Mouse (Mus musculus): ENCODE results near the gene Lacc1. TPM values are rescaled to one million over a fixed set of nuclear protein-coding genes. Genes with fewer than 3 reads are reported as not detected.
"Not testable (repeated sequence)": the region's sequence is repeated elsewhere in the genome, so short reads cannot be mapped to it uniquely, and the experiment has no call there.

Lacc1 gene
- total RNA-seq (2022): 1 to 10 TPM; 4.6 to 8.5 (median 6.1) TPM

DNA sequence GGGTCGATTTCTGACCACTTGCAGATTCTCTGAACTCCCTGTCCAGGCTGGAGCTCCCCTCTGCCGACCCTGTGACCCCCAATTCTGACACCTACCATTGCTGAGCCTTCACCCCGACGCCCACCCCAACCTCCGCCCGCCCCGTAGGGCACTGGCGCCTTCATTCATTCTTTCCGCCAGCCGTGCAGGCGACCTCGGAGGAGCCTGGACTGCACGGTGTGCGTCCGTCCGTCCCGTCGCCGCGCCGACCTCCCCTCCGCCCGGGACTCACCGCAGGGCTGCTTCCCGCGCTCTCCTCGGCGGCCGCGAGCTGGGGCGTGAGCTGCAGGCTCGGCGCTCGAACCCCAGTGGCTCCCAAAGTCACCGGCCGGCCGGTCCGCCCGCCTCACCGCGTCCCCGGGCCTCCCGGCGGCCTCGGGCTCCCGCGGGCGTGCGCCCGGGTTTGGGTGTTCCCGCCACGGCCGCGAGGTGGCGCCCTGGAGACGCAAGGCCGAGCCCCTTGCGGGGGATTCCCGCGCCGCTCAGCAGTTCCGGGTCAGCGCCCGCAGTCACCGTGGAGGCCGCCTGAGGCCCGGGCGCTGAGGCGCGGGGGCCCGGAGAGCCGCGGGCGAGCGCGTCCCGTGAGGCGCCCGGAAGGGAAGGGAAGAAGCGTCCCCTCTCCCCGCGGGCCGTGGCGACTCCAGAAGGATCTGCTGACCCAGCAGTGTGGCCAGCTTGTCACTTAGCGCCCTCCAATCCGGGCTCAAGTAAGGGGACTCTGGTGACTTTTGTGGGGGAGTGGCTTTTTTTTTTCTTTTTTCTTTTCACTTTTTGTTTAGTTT lies at the start of gene Lacc1, which contains the start of gene Ccdc122:
Lacc1 (minus strand) TSS at position 679 of the 821 bp plus-strand sequence.
Ccdc122 (plus strand) TSS at position 547 of the 821 bp plus-strand sequence.
- peak in 1 of 2 experiments; percentile 48 for DNase-seq (ENCODE audit: low spot score in 2 of 2)

DNA sequence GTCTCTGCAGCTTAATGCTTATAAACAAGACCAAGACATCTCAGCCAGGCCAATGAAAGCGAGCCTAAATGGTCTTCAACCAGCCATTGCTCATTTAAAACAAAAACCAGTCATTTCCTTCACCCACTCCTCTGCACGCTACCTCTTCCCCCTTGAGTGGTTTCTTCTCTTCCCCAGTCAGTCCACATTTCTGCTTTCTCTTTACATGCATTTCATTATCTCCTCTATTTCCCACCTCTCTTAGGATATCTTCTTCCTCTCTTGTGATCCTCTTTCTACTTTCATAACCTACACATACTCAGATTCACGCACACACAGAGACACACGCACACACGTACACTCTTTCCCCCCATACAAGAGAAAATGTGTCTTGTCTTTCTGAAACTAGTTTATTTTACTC lies 44.5 kb upstream of the Lacc1 start:
- no peak for DNase-seq (ENCODE audit: low spot score in 2 of 2)

DNA sequence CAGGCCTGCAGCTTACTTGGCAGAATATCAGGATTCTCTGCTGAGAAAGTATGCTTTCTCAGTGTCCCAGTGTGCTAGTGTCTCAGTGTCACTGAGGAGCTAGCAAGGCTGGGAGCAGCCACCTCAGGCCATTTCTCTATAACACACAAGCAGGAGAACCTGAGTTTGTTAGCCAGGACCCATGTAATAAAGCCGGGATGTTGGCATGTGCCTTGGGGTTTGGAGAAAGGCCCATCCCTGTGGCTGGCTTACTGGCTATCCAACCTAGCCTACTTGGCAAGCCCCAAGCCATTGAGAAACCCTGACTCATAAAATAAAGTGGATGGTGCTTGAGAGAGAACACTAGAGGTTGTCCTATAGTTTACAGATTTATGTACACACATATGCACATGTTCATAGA lies 32.7 kb upstream of the Lacc1 start:
- no peak for DNase-seq (ENCODE audit: low spot score in 2 of 2)

DNA sequence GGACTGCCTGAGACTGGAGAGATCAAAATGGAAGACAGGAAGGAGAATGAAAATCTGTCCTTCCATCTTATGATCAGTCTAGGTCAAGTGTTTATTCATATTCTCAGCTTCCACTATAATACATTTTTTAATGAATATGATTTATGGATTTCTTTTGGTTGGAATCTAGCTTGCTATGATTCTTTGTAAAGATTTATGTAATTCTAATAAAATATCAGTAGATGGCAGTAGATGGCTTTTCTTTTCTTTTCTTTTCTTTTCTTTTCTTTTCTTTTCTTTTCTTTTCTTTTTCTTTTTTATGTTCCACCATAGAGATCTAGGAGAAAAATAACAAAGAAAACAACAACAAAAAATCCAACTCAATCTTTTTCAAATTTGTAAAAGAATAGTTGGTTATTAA lies 16.6 kb upstream of the Lacc1 start:
- DNase-seq (ENCODE audit: low spot score in 2 of 2): no peak

DNA sequence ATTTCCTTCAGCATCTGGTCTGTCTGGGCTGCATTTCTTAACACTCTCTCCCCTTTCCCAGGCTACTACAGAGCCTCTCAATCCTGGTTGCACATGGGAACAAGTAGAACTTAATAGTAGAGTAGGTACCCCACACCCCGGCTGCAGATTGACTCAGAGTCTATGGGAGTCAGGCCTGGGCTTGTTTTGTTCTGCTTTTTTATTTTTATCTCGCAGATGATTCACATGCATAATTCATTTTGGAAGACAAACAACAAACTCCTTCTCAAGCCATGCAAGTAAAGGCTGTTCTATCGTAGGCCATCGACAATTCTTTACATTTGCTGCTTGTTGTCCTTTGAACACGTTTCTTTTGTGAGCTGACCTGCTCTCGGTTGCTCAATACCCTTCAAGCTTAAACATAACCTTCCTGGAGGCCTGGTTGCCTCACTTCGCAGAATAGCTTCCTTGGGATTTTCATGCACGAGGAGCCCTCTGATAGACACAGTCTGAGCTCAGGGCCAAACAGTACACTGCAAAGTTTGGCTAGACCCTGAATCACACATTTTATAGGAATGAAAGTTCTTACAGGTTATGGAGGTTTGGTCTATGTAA lies 1.2 kb upstream of the Lacc1 start:
- no peak for DNase-seq (ENCODE audit: low spot score in 2 of 2)

DNA sequence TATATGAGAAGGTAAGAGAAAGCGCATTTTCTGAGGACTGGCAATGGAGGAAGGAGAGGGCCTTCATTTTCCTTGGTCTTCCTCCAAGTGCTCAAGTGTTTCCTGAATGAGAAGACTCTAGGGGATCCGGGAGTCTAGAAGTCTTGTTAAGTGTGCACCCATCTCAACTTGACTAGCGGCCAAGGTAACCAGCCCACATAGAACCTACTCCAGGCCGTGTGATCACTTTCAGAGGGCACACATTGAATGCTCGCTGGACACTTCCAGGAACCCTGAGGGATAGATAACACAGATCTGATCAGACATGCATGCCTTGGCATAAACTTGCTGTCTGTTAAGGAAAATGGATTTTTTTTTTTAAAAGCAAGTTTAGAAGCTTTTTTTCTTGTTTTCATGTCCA lies 626 bp upstream of the Lacc1 start:
- DNase-seq (ENCODE audit: low spot score in 2 of 2): no peak

DNA sequence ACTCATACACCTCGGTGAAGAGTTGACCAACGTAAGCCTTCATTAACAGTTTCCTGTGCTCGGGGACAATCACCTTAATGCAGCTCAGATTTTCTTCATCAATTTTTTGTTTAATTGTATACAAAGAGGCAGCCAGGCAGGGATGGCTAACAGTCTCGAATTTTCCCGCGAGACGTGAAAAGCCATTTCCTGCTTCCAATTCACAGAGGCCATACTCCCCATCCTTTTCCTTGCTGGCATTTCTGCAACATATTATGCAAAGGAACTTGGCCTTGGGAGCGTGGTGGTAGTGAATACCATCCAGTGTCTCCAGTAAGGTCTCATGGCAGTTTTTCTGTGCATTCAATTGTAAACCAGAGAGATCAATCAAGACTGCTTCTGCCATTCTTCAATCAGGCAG lies 1.7 kb downstream of the Lacc1 start:
- no peak for DNase-seq (ENCODE audit: low spot score in 2 of 2)

DNA sequence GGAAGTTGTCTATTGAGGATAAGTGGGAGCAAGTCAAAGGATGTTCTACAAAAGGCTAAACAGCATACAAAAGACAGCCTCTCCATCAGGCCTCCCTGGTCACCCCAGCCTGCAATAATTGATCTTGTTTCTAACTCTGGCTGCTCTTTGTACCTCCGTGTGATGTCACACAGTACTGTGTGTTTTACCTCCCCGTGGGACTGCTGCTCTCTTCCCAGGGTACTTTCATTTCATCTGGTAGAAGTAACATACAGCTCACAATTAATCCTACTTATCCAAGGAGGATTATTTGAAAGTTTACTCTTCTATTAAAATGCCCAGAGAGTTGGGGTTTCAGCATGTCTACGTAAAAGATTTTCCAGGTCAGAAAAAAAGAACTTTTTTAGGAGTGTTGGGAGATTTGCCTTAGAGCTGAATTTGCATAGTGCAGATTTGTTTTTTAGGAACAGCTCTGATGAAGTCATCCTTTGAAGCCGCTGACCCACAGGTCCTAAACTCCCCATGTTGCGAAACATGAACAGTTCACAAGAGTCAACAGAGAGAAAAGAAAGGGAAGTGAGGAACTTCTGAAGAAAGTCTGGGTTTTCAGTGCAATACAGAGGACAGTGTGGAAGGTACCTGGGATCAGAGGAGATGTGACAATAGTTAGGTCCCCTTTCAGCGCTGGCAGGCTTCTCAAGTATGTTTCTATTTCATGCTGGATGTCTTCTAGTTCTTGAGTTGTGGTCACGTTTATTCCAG lies 2.4 kb downstream of the Lacc1 start:
- DNase-seq (ENCODE audit: low spot score in 2 of 2): no peak

DNA sequence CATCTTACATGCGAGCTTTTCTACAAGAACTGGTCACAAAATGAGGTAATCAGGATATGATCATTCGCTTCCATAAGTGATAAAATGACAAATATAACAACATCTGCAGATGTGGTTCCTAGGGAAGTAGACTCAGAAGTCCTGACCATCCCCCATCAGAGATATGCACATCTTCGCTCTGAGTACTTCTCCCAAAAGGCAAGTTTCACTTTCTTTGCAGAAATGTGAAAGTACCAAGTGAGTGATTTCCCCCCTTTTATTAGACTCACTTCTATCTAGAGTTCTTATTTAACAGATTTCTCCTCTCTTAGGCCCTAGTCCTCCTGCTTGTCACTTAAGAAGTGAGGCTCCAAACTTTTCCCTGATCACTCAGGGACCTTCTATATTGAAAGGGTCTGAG lies 3.3 kb downstream of the Lacc1 start:
- DNase-seq (ENCODE audit: low spot score in 2 of 2): no peak

DNA sequence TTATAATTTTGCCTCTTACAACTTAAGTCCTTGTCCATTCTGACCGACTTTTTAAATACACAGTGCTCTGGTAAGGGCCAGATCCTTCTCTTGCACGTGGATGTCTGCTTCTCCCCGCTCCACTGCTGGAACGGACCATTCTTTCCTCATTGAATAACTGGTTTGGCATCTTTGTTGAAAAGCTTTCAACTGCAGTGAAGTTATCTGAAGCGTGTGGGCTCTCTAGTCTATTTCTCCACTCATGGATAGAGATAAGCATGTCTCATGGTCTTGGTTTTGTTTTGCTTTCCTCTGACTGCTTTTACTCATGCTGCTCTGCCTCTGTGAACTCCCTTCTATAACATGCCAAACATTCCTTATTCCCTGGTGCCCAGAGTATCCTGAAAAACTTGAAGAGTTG lies 4.3 kb downstream of the Lacc1 start:
- no peak for DNase-seq (ENCODE audit: low spot score in 2 of 2)

DNA sequence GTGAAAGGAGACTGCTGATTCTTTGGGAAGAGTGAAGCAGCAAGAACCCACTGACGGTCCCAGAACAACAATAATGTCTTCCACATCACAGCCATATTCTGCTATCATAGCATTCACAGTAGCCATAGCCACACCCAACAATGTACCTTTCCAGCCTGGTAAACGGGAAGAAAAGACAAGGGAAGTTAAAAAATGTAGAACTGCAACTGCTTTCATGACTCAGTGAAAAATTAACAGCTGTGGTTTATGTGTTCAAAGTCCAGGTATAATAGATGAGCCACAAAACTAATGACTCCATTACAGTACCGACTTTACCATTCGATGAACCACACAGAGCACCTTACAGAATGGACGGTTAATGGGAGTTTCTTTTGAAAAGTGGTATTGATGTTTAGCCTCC lies 5.9 kb downstream of the Lacc1 start:
- DNase-seq (ENCODE audit: low spot score in 2 of 2): no peak

DNA sequence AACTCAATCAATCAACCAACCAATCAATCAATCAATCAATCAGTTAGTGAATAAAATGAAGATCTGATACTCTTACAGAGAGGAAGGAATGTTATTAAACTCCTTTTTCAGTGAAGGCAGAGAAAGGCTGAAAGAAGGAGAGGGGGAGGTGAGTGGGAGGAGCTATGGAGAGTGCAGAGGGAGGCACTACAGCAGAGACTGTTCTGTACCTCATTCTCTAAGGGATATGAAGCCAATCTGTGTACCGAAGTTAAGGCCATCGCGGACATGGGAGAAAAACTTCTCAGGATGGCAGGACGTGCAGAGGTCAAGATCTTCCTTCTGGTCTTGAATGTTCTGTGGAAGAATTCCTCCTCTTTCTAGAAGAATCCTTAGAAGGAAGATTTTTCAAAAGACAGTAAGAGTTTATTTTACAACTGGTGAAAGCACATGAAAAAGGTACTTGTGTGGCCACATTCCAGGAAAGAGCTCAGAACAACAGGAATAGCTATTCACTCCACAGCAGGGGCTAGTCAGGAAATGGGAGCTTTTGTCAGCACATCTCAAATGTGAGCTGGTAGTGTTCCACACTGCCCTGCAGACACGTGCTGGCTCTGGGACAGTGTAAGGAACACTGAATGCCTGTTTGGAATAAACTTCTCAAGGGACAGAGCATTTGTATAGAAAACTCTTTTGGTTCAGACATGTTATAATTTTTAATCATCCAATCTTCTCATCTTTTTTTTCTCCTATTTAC lies 7.2 kb downstream of the Lacc1 start:
- DNase-seq (ENCODE audit: low spot score in 2 of 2): no peak

DNA sequence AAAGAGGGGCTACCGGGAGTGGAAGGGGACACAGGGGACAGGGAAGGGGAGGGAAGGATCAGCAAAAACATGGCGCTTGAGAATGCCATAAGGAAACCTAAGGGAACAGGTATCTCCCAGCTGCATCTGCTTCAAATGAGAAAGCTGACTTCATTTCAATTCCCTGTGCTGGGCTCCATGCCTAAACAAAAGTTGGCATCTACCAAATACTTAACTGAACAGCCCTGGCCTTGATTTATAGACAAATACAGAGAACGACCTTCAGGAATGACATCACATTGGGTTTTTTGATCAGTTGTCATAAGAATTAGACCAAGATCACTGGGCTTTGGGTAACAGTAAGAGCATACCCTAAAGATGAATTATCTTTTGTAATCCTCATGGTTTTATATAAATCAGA lies 12.2 kb downstream of the Lacc1 start:
- DNase-seq (ENCODE audit: low spot score in 2 of 2): no peak

DNA sequence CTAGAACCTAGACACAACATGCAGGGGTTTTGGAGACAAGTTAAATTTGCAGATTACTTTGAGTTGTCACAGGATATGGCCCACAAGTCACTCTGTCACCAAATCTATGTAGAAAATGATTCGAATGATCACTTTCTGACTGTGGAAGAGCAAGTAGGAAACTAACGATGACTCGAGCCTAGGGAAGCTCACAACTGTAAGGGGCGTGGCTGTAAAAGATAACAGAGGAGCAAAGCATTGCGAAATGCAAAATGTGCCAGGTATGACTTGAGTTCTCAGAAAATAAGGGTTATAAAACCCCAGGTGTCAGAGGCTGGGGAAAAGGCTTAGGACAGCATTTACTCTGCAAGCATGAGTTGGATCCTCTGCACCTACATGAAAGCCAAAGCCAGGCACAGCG lies 19.5 kb downstream of the Lacc1 start:
- no peak for DNase-seq (ENCODE audit: low spot score in 2 of 2)

DNA sequence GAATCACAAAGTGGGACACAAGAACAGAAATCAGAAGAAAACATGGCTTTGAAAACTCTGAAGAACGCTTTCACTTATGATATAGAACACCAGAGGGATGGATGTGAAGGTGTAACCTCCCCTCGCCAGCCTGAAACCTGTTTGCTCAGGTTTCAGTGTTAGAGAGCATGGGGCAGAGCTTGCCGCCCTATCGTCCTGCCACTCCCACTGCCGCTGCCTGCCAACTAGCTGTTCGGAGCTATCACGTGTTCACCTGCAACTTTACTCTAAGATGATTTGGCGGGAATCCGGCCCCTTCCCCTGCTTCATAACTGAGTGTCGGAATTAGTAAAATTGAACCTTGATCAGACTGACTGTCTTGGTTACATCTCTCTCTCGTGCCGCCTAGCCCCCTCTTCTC lies 19.9 kb downstream of the Lacc1 start:
- DNase-seq (ENCODE audit: low spot score in 2 of 2): not testable (repeated sequence)

DNA sequence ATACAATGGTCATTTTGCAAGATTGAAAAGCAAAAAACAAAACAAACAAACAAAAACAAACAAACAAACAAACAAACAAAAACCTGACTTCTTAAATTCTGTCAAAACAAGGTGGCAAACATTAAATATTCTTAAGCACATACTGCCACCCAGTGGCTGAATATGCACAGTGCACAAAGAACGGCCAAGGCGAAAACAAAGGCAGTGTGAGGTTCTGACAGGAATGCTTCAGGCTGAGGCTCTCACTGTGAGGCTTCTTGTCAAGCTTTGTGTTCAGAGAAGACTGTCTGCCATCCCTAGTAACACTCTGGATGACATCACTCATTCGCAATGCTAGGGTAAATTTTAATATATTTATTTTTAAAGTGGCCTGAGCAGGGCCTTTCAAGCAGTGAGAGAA lies 24.9 kb downstream of the Lacc1 start:
- peak; percentile 42 to 80 for DNase-seq (ENCODE audit: low spot score in 2 of 2)

DNA sequence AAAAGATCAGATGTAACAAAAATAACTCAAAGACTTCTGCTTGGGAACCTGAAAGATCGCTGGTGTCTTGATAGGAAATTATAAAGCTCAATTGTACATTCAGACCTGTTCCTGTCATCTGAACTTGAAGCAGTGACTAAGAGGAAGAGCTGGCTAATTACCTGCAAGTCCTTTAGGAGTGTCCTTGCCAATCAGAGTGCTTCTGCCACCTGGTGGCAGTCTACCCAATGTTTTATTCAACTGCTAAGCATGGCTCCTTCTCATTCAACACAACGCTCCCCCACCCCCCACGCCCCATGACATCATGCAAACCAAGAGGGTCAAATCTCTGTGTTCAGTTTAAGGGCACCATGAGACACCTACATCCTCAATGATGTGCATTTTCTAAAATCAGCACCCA lies 28.5 kb downstream of the Lacc1 start:
- DNase-seq (ENCODE audit: low spot score in 2 of 2): peak; percentile 46 to 70

DNA sequence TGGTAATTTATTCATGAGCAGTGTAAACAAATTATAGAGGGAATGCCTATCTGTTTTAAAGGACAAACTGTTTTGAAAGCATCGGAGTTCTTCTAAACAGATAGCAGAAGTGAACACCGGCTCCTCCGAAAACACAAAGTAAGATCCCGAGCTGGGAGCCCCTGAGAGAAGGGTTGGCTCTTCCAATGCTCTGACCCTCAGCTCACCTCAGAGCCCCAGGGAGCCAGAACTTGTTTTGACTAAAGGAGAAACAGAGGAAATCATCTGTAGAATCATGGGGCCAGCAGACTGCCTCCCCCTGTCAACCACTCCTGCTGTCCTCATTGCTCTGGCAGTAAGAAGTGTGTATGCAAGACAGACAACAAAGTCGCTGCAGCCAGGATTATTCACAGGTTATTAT lies 31.1 kb downstream of the Lacc1 start:
- no peak for DNase-seq (ENCODE audit: low spot score in 2 of 2)

DNA sequence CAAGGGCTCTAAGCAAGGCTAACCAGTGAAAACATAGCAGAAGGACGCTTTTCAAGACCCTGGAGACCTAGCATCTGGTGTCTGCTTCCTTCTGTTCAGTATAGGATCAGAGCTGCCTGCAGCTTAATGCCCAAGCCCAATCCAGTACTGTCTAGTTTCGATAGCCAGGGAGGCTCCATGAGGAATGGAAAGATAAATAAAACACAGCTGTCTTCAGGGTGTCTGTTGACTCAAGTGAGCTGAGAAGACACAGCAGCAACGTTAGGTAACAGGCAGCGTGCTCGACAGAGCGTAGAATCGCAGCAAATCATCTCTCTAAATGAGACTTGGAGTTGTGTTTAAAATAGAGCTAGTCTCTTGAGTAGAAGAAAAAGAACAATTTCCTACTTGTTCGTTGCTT lies 32.0 kb downstream of the Lacc1 start:
- no peak for DNase-seq (ENCODE audit: low spot score in 2 of 2)

DNA sequence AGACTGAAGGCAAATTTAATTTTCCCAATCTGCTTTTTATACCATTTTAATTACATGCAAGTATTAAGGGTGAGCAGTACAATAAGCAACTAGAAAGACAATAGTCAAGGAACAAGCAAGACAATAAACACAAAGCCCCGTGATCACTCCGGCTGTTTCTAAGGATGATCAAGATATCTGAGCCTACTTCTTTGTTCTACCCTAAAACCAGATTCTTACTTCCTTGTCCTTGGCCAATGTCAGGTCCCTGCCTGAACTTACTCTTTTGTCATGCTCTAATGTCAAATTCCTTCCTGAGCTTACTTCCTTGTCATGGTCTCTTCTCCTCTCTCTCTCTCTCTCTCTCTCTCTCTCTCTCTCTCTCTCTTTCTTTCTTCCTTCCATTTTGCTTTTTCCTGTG lies 46.4 kb downstream of the Lacc1 start:
- DNase-seq (ENCODE audit: low spot score in 2 of 2): not testable (repeated sequence)

DNA sequence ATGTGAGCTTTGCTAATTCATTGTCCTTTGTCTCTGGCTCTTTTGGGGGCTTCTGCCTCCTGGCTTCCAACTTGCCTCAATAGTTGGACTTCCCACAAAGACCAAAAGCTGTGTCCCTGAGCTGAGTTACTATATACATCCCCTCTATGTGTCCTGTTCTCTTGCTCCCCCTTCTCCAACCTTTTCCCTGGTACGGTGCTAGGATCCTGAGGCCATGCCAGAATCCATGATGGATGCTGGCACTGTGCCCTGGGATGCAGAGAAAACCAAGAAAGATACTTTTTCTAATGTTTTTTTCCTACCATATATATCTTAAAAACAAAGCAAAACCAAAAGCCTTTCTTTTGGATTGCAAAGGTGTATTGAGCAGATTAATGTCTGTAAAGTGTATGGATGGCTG lies 54.9 kb downstream of the Lacc1 start:
- DNase-seq (ENCODE audit: low spot score in 2 of 2): no peak

DNA sequence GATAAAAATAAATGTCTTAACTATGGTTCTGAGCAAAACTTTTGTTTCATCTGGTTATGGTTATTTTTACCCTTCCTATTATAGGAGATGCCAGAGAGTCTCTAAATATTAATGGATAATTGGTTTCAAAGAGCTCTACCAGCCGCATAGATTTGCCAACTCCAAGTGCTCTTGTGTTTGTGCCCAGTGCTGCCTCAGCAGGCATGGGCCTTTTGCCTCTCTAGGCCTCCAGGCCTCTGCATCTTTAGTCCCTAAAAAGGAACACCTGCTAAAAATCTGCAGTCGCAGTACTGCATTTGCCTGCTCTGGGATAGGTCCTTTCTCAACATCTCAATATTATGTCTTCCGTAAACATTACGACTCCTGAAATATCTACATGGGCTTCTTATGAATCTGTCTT lies 55.5 kb downstream of the Lacc1 start:
- no peak for DNase-seq (ENCODE audit: low spot score in 2 of 2)

All from layer of hippocampus, adult 8-10 months (tissue).